Mouse (Mus musculus) kidney, embryonic 14.5 days (tissue): ENCODE measurements at regions not wholly inside any gene's neighbourhood (a gene's known extent, or its start where the extent isn't known, plus 50 kb on each side); places are given as distances from the start of the nearest gene placed in this dataset.

ENCODE experiments used
- ATAC-seq: fragments of 200-750 bp; cut with Nextera tagmentation; 2 replicates; pipeline ENCODE4 v1.8.0; 2017; ENCODE audit warnings: moderate number of reproducible peaks, mild to moderate bottlenecking, moderate TSS enrichment, moderate library complexity; ENCODE audit not compliant: low FRiP score, low TSS enrichment
- H3K27ac ChIP-seq: fragments of 300-500 bp; sonication (generic); 2 replicates; pipeline ENCODE4 v1.5.1; 2014; ENCODE audit warnings: low read depth, mild to moderate bottlenecking, low read length, moderate library complexity, mixed read lengths
- H3K27me3 ChIP-seq: fragments of 300-500 bp; sonication (generic); 2 replicates; pipeline ENCODE4 v1.6.1; 2014; ENCODE audit warnings: mild to moderate bottlenecking, low read length; ENCODE audit not compliant: control insufficient read depth, insufficient read depth
- H3K36me3 ChIP-seq: fragments of 300-500 bp; sonication (generic); 2 replicates; pipeline ENCODE4 v1.6.1; 2014; ENCODE audit warnings: low read length, mixed read lengths; ENCODE audit not compliant: control insufficient read depth, insufficient read depth
- H3K4me1 ChIP-seq: fragments of 300-500 bp; sonication (generic); 2 replicates; pipeline ENCODE4 v1.6.1; 2014; ENCODE audit warnings: low read length, mixed read lengths; ENCODE audit not compliant: control insufficient read depth, insufficient read depth
- H3K4me2 ChIP-seq: fragments of 300-500 bp; sonication (generic); replicated peaks from 2 replicates; pipeline ENCODE4 v1.6.1; 2014; ENCODE audit warnings: low read depth, mild to moderate bottlenecking, low read length
- H3K4me3 ChIP-seq: fragments of 300-500 bp; sonication (generic); 2 replicates; pipeline ENCODE4 v1.5.1; 2014; ENCODE audit warnings: mild to moderate bottlenecking, low read length
- H3K9ac ChIP-seq: fragments of 300-500 bp; sonication (generic); 2 replicates; pipeline ENCODE4 v1.6.1; 2014; ENCODE audit warnings: low read depth, mild to moderate bottlenecking, low read length, moderate library complexity
- H3K9me3 ChIP-seq: fragments of 300-500 bp; sonication (generic); 2 replicates; pipeline ENCODE4 v1.6.1; 2016; ENCODE audit warnings: low read length; ENCODE audit not compliant: control insufficient read depth
- WGBS: fragments of 180-500 bp; shearing (Covaris S2); extraction: QIAGEN DNeasy Blood & Tissue Kit; methylation state at CpG from one replicate; pipeline ENCODE4 v1.1.7; 2014; 5-methylcytosine and 5-hydroxymethylcytosine counted together

DNA sequence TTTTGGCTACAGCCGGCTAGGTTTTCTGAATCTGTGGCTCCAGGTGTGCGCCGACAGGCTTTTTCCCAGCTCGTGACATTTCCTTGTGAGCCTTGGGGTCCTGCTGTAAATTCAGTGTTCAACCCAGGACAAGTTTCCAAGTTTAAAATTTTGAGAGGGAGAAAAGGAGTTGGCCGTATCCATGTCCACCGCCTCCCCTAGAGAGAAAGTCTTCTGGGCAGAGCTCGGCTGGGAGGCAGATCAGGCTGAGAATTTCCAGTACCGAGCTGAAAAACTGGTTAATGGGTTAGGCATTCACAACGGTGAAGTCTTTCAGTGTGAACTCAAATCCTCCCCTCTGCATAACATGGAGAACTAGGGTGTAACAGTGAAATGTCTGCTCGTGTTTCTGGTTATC lies 70.4 kb upstream of the Ppara start:
- Histone ChIP-seq H3K4me1 (0 out of 2 replicates have a peak, but pooled peaks cover 3% of the 10 kb centered on the region), H3K9me3 (no peaks in the 10 kb centered on the region), H3K9ac (no peak overlapping the region), H3K4me2 (no peak overlapping the region), H3K4me3 (no peak overlapping the region), H3K36me3 (no peaks in the 10 kb centered on the region), H3K27ac (no peak overlapping the region), H3K27me3 (peaks cover 17% of the 10 kb centered on the region)
- no peak for ATAC-seq
- 76% methylated on average over 10 of the region's 10 CpGs for WGBS

GRCm38 (mm10) chr15:85665181-85665821 lies 69.5 kb upstream of the Ppara start:
- no peaks in the 10 kb centered on the region for H3K9me3 ChIP-seq
- peaks cover 16% of the 10 kb centered on the region for H3K27me3 ChIP-seq
- ATAC-seq, result no peak
- WGBS, result 74% methylated on average over 12 of the region's 12 CpGs
- H3K36me3 ChIP-seq, result no peaks in the 10 kb centered on the region
- no peak overlapping the region for H3K9ac ChIP-seq
- no peak overlapping the region for H3K27ac ChIP-seq
- 0 out of 2 replicates have a peak, but pooled peaks cover 9% of the 10 kb centered on the region for H3K4me1 ChIP-seq
- H3K4me2 ChIP-seq, result no peak overlapping the region
- no peak overlapping the region for H3K4me3 ChIP-seq

GRCm38 (mm10) chr15:85666496-85666895 lies 68.3 kb upstream of the Ppara start:
- ATAC-seq, result no peak
- WGBS, result 78% methylated on average over 9 of the region's 9 CpGs
- 0 out of 2 replicates have a peak, but pooled peaks cover 9% of the 10 kb centered on the region for H3K4me1 ChIP-seq

DNA sequence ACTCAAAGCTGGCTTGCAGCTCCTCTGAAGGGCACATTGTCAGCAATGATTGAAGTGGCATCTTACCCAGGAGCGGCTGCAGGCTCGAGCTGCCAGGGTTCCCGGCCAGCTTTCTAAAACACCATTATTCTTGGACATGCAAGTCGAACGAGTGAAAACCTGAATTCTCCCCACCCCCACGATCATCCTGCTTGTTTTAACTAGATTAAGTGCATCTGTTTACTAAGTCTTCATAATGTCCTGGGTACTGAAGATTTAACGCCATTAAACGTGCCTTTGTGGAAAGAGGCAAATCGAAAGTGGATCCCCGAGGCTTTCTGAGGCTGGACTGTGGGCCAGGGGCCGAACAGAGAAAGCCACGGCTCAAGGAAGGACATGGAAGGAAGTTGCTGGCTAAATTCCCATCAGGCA lies 67.4 kb upstream of the Ppara start:
- H3K36me3 ChIP-seq, result no peaks in the 10 kb centered on the region
- no peak for ATAC-seq
- no peak overlapping the region for H3K4me3 ChIP-seq
- 65% methylated on average over 12 of the region's 12 CpGs for WGBS
- H3K4me1 ChIP-seq, result peaks cover 9% of the 10 kb centered on the region; the same call in 1 of the 2 replicates
- H3K27ac ChIP-seq, result no peak overlapping the region
- no peaks in the 10 kb centered on the region for H3K9me3 ChIP-seq
- no peak overlapping the region for H3K9ac ChIP-seq
- H3K27me3 ChIP-seq, result peaks cover 3% of the 10 kb centered on the region
- H3K4me2 ChIP-seq, result no peak overlapping the region

More at GRCm38 (mm10) chr15:85666496-85666895, 68.3 kb upstream of the Ppara start:
- no peaks in the 10 kb centered on the region for H3K9me3 ChIP-seq
- H3K36me3 ChIP-seq, result no peaks in the 10 kb centered on the region
- peaks cover 4% of the 10 kb centered on the region; the same call in 1 of the 2 replicates for H3K27me3 ChIP-seq
- no peak overlapping the region for H3K4me3 ChIP-seq
- no peak overlapping the region for H3K4me2 ChIP-seq
- no peak overlapping the region for H3K27ac ChIP-seq
- H3K9ac ChIP-seq, result no peak overlapping the region

DNA sequence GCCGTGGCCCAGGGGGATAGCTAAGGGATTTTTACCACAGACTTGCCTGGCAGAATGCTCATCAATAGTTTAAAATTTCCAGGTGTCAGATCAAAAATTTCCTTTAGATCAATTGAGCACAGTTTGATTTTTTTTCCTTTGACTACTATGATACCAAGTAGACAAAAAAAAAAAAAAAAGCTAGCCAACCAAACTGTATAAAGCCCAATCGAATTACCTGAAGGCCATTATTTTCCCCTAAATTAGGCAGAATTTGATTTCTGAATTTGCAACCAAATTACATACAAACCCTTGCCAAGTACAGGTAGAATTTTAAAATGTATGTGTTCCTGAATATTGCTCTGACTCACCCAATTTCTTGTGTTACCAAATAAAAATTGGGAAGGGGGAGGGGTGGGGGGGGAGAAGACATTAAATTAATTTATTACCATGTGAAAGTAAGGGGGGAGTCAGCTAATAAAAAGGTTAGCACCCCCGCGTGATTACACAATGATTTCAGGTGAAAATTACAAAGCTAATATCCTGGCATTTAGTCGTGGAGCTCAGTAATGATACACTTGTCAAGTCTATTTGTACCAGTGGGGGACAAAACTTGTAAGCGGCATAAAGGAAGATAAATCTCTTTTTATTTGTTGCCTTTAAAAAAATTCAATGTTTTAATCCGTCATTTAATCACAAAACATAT lies 66.7 kb upstream of the Ppara start:
- Histone ChIP-seq H3K36me3 (no peaks in the 10 kb centered on the region), H3K4me1 (peaks cover 9% of the 10 kb centered on the region; the same call in 1 of the 2 replicates), H3K9me3 (no peaks in the 10 kb centered on the region), H3K27ac (no peak overlapping the region), H3K27me3 (peaks cover 3% of the 10 kb centered on the region), H3K4me3 (no peak overlapping the region), H3K4me2 (no peak overlapping the region), H3K9ac (no peak overlapping the region)
- WGBS, result 67% methylated on average over 7 of the region's 7 CpGs
- no peak for ATAC-seq

DNA sequence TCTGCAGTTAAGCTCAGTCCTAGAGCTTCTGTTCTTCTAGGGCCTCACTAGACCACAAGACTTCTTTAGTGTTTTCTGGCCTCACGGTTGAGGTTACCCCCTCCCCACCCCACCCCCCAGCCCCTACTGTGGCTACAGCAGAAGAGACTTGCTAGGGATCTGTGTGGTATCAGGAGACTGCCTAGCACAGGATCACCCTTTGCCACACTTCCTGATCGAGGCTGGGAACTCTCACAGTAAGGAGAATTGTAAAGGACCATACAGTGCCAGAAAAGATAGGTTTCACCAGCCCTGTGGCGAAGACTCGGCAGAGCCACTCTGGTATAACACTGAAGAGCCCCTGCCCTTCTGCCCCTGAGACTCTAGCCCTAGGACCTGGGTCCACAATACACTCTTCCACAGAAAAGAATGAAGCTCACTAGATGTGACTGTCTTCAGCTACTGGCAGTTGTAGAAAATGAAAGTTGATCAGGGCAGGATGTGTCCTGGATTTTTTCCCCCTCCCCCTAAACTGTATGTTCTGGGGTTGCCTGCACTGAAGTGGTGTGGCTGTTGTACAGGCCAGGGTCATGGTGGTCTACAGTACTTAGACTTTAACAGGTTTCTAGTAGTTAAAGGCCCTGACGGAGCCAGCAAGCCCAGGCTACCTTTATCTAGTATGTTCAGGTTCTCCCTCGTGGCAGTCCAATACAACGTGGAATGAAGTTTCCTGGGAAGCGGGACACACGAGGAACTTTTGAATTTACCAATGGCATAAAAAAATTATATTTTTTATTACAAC lies 65.7 kb upstream of the Ppara start:
- H3K27ac ChIP-seq, result no peak overlapping the region; the same call in 1 of the 2 replicates
- no peak overlapping the region; the same call in 1 of the 2 replicates for H3K4me3 ChIP-seq
- H3K9ac ChIP-seq, result no peak overlapping the region; the same call in 1 of the 2 replicates
- no peak for ATAC-seq
- H3K36me3 ChIP-seq, result 0 out of 2 replicates have a peak, but pooled peaks cover 4% of the 10 kb centered on the region
- no peak overlapping the region for H3K4me2 ChIP-seq
- peaks cover 17% of the 10 kb centered on the region; the same call in 1 of the 2 replicates for H3K4me1 ChIP-seq
- H3K27me3 ChIP-seq, result peaks cover 3% of the 10 kb centered on the region
- WGBS, result 69% methylated on average over 9 of the region's 9 CpGs
- H3K9me3 ChIP-seq, result no peaks in the 10 kb centered on the region

- H3K36me3 ChIP-seq, result peaks cover 4% of the 10 kb centered on the region; the same call in 1 of the 2 replicates
- H3K27ac ChIP-seq, result peak overlapping the region; percentile 90
- no peaks in the 10 kb centered on the region for H3K9me3 ChIP-seq
- 31% methylated on average over 15 of the region's 15 CpGs for WGBS
- peak overlapping the region; percentile 92 for H3K4me2 ChIP-seq
- H3K4me1 ChIP-seq, result peaks cover 23% of the 10 kb centered on the region; the same call in 1 of the 2 replicates
- H3K4me3 ChIP-seq, result peak overlapping the region; percentile 63
- ATAC-seq, result no peak
- H3K27me3 ChIP-seq, result peaks cover 3% of the 10 kb centered on the region
- H3K9ac ChIP-seq, result peak overlapping the region; percentile 97
Observed at GRCm38 (mm10) chr15:85669652-85670175, 65.1 kb upstream of the Ppara start.

DNA sequence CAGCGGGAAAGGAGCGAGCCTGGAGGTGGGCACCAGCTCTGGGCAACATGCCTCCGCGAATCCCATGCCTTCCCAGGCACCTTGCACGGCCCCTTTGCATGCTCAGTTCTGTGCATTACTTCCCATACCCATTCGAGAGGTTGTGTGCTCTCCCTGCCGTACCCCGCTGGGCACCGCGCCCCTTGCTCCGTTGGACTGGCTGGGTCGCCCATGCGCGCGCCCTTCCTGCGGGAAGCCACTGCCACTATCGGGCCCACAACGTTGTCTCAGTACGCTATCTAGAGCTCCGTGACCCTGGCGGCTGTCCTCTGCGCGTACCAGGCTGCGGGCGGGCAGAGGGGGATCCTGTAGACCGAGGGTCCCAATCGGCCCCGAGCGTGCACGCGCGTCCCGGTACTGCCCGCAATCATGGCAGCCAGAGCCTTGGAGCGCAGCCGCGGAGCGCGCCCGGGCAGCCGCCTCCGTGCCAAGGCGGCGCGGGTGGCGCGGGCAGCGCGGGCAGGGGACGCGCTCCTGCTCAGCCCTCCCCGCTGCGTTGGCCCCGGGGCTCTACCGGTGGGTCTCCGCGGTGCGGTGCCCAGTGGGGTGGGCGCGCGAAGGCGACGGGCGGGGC lies 64.5 kb upstream of the Ppara start:
- peak overlapping the region; percentile 63 for H3K4me3 ChIP-seq
- peaks cover 4% of the 10 kb centered on the region; the same call in 1 of the 2 replicates for H3K36me3 ChIP-seq
- peak overlapping the region; percentile 97 for H3K9ac ChIP-seq
- peak overlapping the region; percentile 90 for H3K27ac ChIP-seq
- H3K9me3 ChIP-seq, result no peaks in the 10 kb centered on the region
- peaks cover 27% of the 10 kb centered on the region; the same call in 1 of the 2 replicates for H3K4me1 ChIP-seq
- ATAC-seq, result peak; percentile 68
- H3K27me3 ChIP-seq, result peaks cover 3% of the 10 kb centered on the region
- peak overlapping the region; percentile 92 for H3K4me2 ChIP-seq
- 2% methylated on average over 56 of the region's 64 CpGs for WGBS
